8 mouse cellular contexts compared by ENCODE assay signal in genomic region chr9:108596998-108597764, GRCm38 (mm10). TPM values are rescaled to one million over a fixed set of nuclear protein-coding genes. Genes with fewer than 3 reads are reported as not detected.
A peak's percentile ranks its signal among the peaks of the same experiment; 100 is the strongest.
DNase-seq lines count a peak whose midpoint lies in the region; ATAC-seq and TF ChIP-seq lines count a peak whose summit lies in the region.

Gene P4htm, minus strand, starts transcription at chr9:108597667.

- WGBS in forebrain, embryonic 15.5 days = under 1% methylated on average over 69 of the region's 69 CpGs
- 3% methylated on average over 61 of the region's 69 CpGs for WGBS in lung, postnatal 0 days

- DNase-seq in heart, postnatal 25 days (ENCODE audit: low spot score) = peak; percentile 49
- peak; percentile 73 for DNase-seq in layer of hippocampus, adult 9-11 months
- DNase-seq in lung, postnatal 0 days (ENCODE audit: low spot score) = peak; percentile 68
- DNase-seq in ovary, adult 18-20 months (ENCODE audit: low spot score) = peak; percentile 31
- DNase-seq in thymus, postnatal 14 days = peak; percentile 64

- no peaks in the 10 kb centered on the region for H3K36me3 ChIP-seq in ES-Bruce4 (ENCODE audit: control insufficient read depth, insufficient read depth, low read length, poor library complexity, severe bottlenecking)
- no peaks in the 10 kb centered on the region for H3K36me3 ChIP-seq in forebrain, embryonic 15.5 days
- no peaks in the 10 kb centered on the region for H3K36me3 ChIP-seq in lung, postnatal 0 days (ENCODE audit: insufficient read depth, low read length)

- H3K9me3 ChIP-seq in ES-Bruce4 (replicated peaks; ENCODE audit: control insufficient read depth, insufficient read depth, low read length, poor library complexity, severe bottlenecking) = no peaks in the 10 kb centered on the region
- no peaks in the 10 kb centered on the region for H3K9me3 ChIP-seq in forebrain, embryonic 15.5 days
- H3K9me3 ChIP-seq in lung, postnatal 0 days (ENCODE audit: low read length) = no peaks in the 10 kb centered on the region

- peak; percentile 77; the same call in 1 of the 2 replicates for ATAC-seq in cerebellum, adult (ENCODE audit: insufficient number of reproducible peaks, low FRiP score, low TSS enrichment)
- ATAC-seq in forebrain, embryonic 15.5 days (replicated peaks) = peak; percentile 85
- peak; percentile 85 for ATAC-seq in lung, postnatal 0 days

- H3K27me3 ChIP-seq in ES-Bruce4 (ENCODE audit: control insufficient read depth, insufficient read depth, low read length, poor library complexity, severe bottlenecking) = no peaks in the 10 kb centered on the region
- H3K27me3 ChIP-seq in forebrain, embryonic 15.5 days = no peaks in the 10 kb centered on the region
- 0 out of 2 replicates have a peak, but pooled peaks cover 3% of the 10 kb centered on the region for H3K27me3 ChIP-seq in lung, postnatal 0 days (replicated peaks; ENCODE audit: insufficient read depth, low read length)

- intact Hi-C loops in heart, postnatal 25 days (cut with DNase I) = loop anchor here (2.0 kb wide), 1 partner anchor 26 kb away; no protein-coding TSS in a partner anchor

- no peak within 1 kb of the TSS for H3K27ac ChIP-seq in ES-Bruce4 (ENCODE audit: insufficient read depth, low read length)
- H3K27ac ChIP-seq in forebrain, embryonic 15.5 days (replicated peaks) = peak within 1 kb of the TSS; percentile 61
- no peak within 1 kb of the TSS for H3K27ac ChIP-seq in lung, postnatal 0 days (ENCODE audit: low read length)

- H3K9ac ChIP-seq in ES-Bruce4 (ENCODE audit: low read depth, poor library complexity, severe bottlenecking) = peak within 1 kb of the TSS; percentile 76
- H3K9ac ChIP-seq in forebrain, embryonic 15.5 days (replicated peaks) = peak within 1 kb of the TSS; percentile 73
- H3K9ac ChIP-seq in lung, postnatal 0 days (replicated peaks; ENCODE audit: low read depth) = peak within 1 kb of the TSS; percentile 43

- H3K4me2 ChIP-seq in forebrain, embryonic 15.5 days (replicated peaks) = peak within 1 kb of the TSS; percentile 93
- H3K4me2 ChIP-seq in lung, postnatal 0 days (replicated peaks; ENCODE audit: low read depth, low read length) = peak within 1 kb of the TSS; percentile 87

- peak within 1 kb of the TSS; percentile 68 for H3K4me3 ChIP-seq in ES-Bruce4 (ENCODE audit: low read depth, low read length)
- peak within 1 kb of the TSS; percentile 68 for H3K4me3 ChIP-seq in forebrain, embryonic 15.5 days
- peak within 1 kb of the TSS; percentile 56 for H3K4me3 ChIP-seq in lung, postnatal 0 days (ENCODE audit: low read depth, low read length)

- TF ChIP-seq CTCF in ES-Bruce4 (IDR thresholded peaks at IDR 0.05; ENCODE audit: low read depth, low read length) = no peak
- peak; percentile 35; the same call in 1 of the 2 replicates for TF ChIP-seq CTCF in lung, postnatal 0 days (IDR thresholded peaks at IDR 0.05)

- TF ChIP-seq POLR2A in ES-Bruce4 (IDR thresholded peaks at IDR 0.05; ENCODE audit: insufficient read depth, low read length) = no peak

- TF ChIP-seq EP300 in ES-Bruce4 (IDR thresholded peaks at IDR 0.05; ENCODE audit: insufficient read depth, low read depth, low read length) = no peak
- TF ChIP-seq EP300 in lung, postnatal 0 days (IDR thresholded peaks at IDR 0.05) = no peak

- H3K4me1 ChIP-seq in ES-Bruce4 (ENCODE audit: control insufficient read depth, insufficient read depth, low read length) = no peaks in the 10 kb centered on the region
- H3K4me1 ChIP-seq in forebrain, embryonic 15.5 days = peaks cover 14% of the 10 kb centered on the region
- H3K4me1 ChIP-seq in lung, postnatal 0 days (ENCODE audit: insufficient read depth, low read depth, low read length) = no peaks in the 10 kb centered on the region; the same call in 1 of the 2 replicates

RNA-seq across cellular contexts. Expression of gene P4htm, which starts in this region (rescaled TPM):
- polyA plus RNA-seq in ES-Bruce4 (2011; ENCODE audit: insufficient read depth, insufficient read length, low read depth, missing spikeins) = 2.4 TPM in 2 replicates
- 19.2 and 23.1 TPM in 2 replicates for polyA plus RNA-seq in forebrain, embryonic 15.5 days (2015; fragmentation: Nextera tagmentation; extraction: Ambion mirVana)
- 10 to 100 TPM; 14.5 to 18.5 TPM for total RNA-seq in heart, postnatal 25 days (2021)
- 3.2 and 4.1 TPM in 2 replicates for polyA plus RNA-seq in lung, postnatal 0 days (2015; fragmentation: Nextera tagmentation; extraction: Ambion mirVana)
